Mouse (Mus musculus): ENCODE results near the gene Mob1a. TPM values are rescaled to one million over a fixed set of nuclear protein-coding genes. Genes with fewer than 3 reads are reported as not detected.

The Mob1a gene
- total RNA-seq, 1 experiment: 53.4 TPM

DNA sequence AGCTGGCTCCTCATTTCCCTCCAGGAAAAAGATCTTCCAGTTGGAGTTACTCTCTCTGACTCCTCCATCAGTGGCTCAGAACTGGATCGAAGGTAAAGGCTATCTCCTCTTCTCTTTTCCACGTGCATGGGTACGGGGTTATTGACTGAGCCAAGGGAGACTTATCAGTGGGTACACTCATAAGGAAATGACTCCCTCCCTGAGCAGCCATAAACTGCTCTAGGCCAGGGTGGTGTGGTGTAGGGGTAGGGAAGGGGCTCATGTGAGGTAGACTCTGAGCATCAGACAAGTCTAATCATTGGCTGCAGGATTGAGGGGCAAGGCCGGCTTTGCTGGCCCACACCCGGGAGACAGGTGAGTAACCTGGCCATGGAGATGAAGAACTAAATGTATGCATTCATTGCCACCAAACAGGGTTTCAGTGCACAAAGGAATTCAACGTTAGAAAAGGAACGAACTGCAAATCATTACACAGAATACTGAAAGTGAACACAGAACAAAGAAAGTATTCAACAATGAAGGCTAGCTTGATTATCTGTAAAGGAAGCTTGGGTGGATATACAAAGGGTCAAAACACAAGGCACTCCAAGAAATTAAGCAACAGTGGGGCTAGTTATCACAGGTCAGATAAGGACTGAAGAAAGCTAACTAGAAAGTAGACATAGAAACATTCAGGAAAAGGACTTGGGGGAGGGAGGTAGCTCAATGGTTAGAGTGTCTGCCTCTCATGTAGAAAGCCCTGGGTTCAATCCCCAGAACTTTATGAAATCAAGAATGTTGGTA lies 25.2 kb upstream of the Mob1a start:
- in situ Hi-C loops (cut with MboI; ENCODE audit: low sequenced_read_pairs in 2 of 2, unreplicated experiment in 2 of 2): no loop called here
- Histone ChIP-seq H3K4me1 (ENCODE audit: control insufficient read depth in 2 of 2, insufficient read depth in 2 of 2, low read length in 2 of 2, poor library complexity in 1 of 2) (no peaks in the 10 kb centered on the region), H3K9me3 (ENCODE audit: control insufficient read depth, insufficient read depth, low read depth, low read length) (no peaks in the 10 kb centered on the region), H3K27ac (ENCODE audit: insufficient read depth, low read depth, low read length, poor library complexity, severe bottlenecking) (no peak overlapping the region), H3K9ac (ENCODE audit: insufficient read depth, low read depth, low read length, poor library complexity, severe bottlenecking) (no peak overlapping the region), H3K4me3 (ENCODE audit: insufficient read depth in 1 of 2, low read depth in 1 of 2, low read length in 2 of 2, poor library complexity in 1 of 2, severe bottlenecking in 1 of 2) (no peak overlapping the region), H3K36me3 (ENCODE audit: control insufficient read depth, insufficient read depth, low read length, poor library complexity, severe bottlenecking) (no peaks in the 10 kb centered on the region; the same call in 1 of the 2 replicates)
- DNase-seq (ENCODE audit: low read depth, low spot score): no peak
- no peak for TF ChIP-seq HCFC1 (IDR thresholded peaks at IDR 0.05; ENCODE audit: borderline replicate concordance, insufficient read depth, low read length)
- TF ChIP-seq CHD2 (IDR thresholded peaks at IDR 0.05; ENCODE audit: low read depth, low read length): no peak
- no peak for TF ChIP-seq ZC3H11A (IDR thresholded peaks at IDR 0.05; ENCODE audit: borderline replicate concordance, low read depth, low read length)
- TF ChIP-seq ZNF384 (IDR thresholded peaks at IDR 0.05; ENCODE audit: low read depth, low read length): no peak
- no peak for TF ChIP-seq MAFK (IDR thresholded peaks at IDR 0.05; ENCODE audit: insufficient read depth, low read depth, low read length)

DNA sequence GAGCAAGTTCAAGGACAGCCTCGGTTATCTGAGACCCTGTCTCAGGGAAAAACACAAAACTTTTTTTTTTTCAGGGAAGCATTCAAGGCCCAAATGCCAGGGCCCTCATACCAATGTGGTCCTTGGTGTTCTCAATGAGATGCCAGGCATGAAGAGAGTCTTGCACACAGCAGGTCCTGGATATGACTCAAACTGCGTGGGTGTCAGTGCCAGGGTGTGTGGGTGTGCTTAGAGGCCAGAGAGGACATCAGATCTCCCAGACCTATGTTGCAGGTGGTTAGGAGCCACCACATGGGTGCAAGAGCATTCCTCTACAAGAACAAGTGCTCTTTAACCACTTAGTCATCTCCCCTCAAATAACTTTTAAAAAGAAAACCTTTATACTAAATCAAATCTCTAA lies 24.5 kb upstream of the Mob1a start:
- no peak for TF ChIP-seq HCFC1 (IDR thresholded peaks at IDR 0.05; ENCODE audit: borderline replicate concordance, insufficient read depth, low read length)
- no peak for TF ChIP-seq ZC3H11A (IDR thresholded peaks at IDR 0.05; ENCODE audit: borderline replicate concordance, low read depth, low read length)
- no peak for TF ChIP-seq MAFK (IDR thresholded peaks at IDR 0.05; ENCODE audit: insufficient read depth, low read depth, low read length)
- no peak for TF ChIP-seq ZNF384 (IDR thresholded peaks at IDR 0.05; ENCODE audit: low read depth, low read length)
- no peak for TF ChIP-seq CHD2 (IDR thresholded peaks at IDR 0.05; ENCODE audit: low read depth, low read length)
- H3K27ac ChIP-seq (ENCODE audit: insufficient read depth, low read depth, low read length, poor library complexity, severe bottlenecking): no peak overlapping the region
- no peaks in the 10 kb centered on the region for H3K4me1 ChIP-seq (ENCODE audit: control insufficient read depth in 2 of 2, insufficient read depth in 2 of 2, low read length in 2 of 2, poor library complexity in 1 of 2)
- peaks cover 2% of the 10 kb centered on the region for H3K36me3 ChIP-seq (ENCODE audit: control insufficient read depth, insufficient read depth, low read length, poor library complexity, severe bottlenecking)
- no peak overlapping the region for H3K4me3 ChIP-seq (ENCODE audit: insufficient read depth in 1 of 2, low read depth in 1 of 2, low read length in 2 of 2, poor library complexity in 1 of 2, severe bottlenecking in 1 of 2)
- H3K9me3 ChIP-seq (ENCODE audit: control insufficient read depth, insufficient read depth, low read depth, low read length): no peaks in the 10 kb centered on the region
- in situ Hi-C loops (cut with MboI; ENCODE audit: low sequenced_read_pairs in 2 of 2, unreplicated experiment in 2 of 2): no loop called here
- DNase-seq (ENCODE audit: low read depth, low spot score): no peak
- no peak overlapping the region for H3K9ac ChIP-seq (ENCODE audit: insufficient read depth, low read depth, low read length, poor library complexity, severe bottlenecking)

DNA sequence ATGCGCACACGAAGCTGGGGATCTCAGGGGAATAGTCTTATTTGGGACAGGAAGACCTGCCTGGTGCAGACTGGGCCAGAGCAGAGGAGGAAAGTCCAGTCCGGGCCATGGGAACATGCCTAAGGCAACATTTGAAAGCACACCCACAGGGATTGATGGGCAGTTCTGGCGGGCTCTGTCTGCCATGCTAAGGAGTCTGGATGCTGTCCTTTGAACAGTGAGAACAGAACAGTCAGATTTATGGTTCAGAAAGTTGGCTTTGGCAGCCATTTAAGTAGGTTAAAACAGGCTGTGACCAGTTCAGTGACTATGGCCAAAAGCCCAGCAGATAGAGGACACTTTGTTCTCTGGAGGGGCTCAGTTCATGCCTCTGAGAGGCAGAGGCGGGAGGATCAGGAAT lies 23.6 kb upstream of the Mob1a start:
- in situ Hi-C loops (cut with MboI; ENCODE audit: low sequenced_read_pairs in 2 of 2, unreplicated experiment in 2 of 2): no loop called here
- no peak for DNase-seq (ENCODE audit: low read depth, low spot score)
- no peak overlapping the region for H3K27ac ChIP-seq (ENCODE audit: insufficient read depth, low read depth, low read length, poor library complexity, severe bottlenecking)

DNA sequence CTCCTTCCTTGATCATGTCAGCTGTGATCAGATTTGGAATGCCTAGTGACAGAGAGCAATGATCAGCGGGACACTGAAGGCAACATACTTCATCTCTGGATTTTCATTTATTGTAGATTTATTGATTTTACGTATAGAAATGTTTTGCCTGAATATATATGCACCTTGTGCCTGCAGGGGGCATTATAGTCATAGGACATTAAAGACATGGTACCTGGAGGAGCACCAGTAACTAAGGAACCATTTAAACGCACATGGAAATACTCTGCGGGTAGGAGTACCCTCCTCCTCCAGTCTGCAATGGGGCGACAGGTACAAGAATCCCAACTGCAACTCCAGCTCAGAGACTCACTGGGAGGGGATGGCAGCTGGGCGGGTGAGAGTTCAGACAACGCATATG lies 16.8 kb upstream of the Mob1a start:
- DNase-seq (ENCODE audit: low read depth, low spot score): no peak
- Histone ChIP-seq H3K27ac (ENCODE audit: insufficient read depth, low read depth, low read length, poor library complexity, severe bottlenecking) (no peak overlapping the region), H3K9ac (ENCODE audit: insufficient read depth, low read depth, low read length, poor library complexity, severe bottlenecking) (no peak overlapping the region), H3K4me3 (ENCODE audit: insufficient read depth in 1 of 2, low read depth in 1 of 2, low read length in 2 of 2, poor library complexity in 1 of 2, severe bottlenecking in 1 of 2) (no peak overlapping the region), H3K9me3 (ENCODE audit: control insufficient read depth, insufficient read depth, low read depth, low read length) (no peaks in the 10 kb centered on the region), H3K4me1 (ENCODE audit: control insufficient read depth in 2 of 2, insufficient read depth in 2 of 2, low read length in 2 of 2, poor library complexity in 1 of 2) (no peaks in the 10 kb centered on the region), H3K36me3 (ENCODE audit: control insufficient read depth, insufficient read depth, low read length, poor library complexity, severe bottlenecking) (peaks cover 17% of the 10 kb centered on the region)
- in situ Hi-C loops (cut with MboI; ENCODE audit: low sequenced_read_pairs in 2 of 2, unreplicated experiment in 2 of 2): no loop called here
- no peak for TF ChIP-seq MAFK (IDR thresholded peaks at IDR 0.05; ENCODE audit: insufficient read depth, low read depth, low read length)
- no peak for TF ChIP-seq CHD2 (IDR thresholded peaks at IDR 0.05; ENCODE audit: low read depth, low read length)
- TF ChIP-seq ZC3H11A (IDR thresholded peaks at IDR 0.05; ENCODE audit: borderline replicate concordance, low read depth, low read length): no peak

More for the DNA sequence above, 23.6 kb upstream of the Mob1a start:
- H3K4me3 ChIP-seq (ENCODE audit: insufficient read depth in 1 of 2, low read depth in 1 of 2, low read length in 2 of 2, poor library complexity in 1 of 2, severe bottlenecking in 1 of 2): no peak overlapping the region
- no peak overlapping the region for H3K9ac ChIP-seq (ENCODE audit: insufficient read depth, low read depth, low read length, poor library complexity, severe bottlenecking)
- peaks cover 5% of the 10 kb centered on the region for H3K36me3 ChIP-seq (ENCODE audit: control insufficient read depth, insufficient read depth, low read length, poor library complexity, severe bottlenecking)
- TF ChIP-seq ZNF384 (IDR thresholded peaks at IDR 0.05; ENCODE audit: low read depth, low read length) (no peak), CHD2 (IDR thresholded peaks at IDR 0.05; ENCODE audit: low read depth, low read length) (no peak), MAFK (IDR thresholded peaks at IDR 0.05; ENCODE audit: insufficient read depth, low read depth, low read length) (no peak), ZC3H11A (IDR thresholded peaks at IDR 0.05; ENCODE audit: borderline replicate concordance, low read depth, low read length) (no peak), HCFC1 (IDR thresholded peaks at IDR 0.05; ENCODE audit: borderline replicate concordance, insufficient read depth, low read length) (no peak)
- H3K4me1 ChIP-seq (ENCODE audit: control insufficient read depth in 2 of 2, insufficient read depth in 2 of 2, low read length in 2 of 2, poor library complexity in 1 of 2): no peaks in the 10 kb centered on the region
- no peaks in the 10 kb centered on the region for H3K9me3 ChIP-seq (ENCODE audit: control insufficient read depth, insufficient read depth, low read depth, low read length)

Measured in ES-E14 (cell line).